Mouse (Mus musculus) thymus, postnatal 4 days (tissue): ENCODE measurements at regions not wholly inside any gene's neighbourhood (a gene's known extent, or its start where the extent isn't known, plus 50 kb on each side); places are given as distances from the start of the nearest gene placed in this dataset.
A peak's percentile ranks its signal among the peaks of the same experiment; 100 is the strongest.
"Not testable (repeated sequence)": the region's sequence is repeated elsewhere in the genome, so short reads cannot be mapped to it uniquely, and the experiment has no call there.

ENCODE experiments used
- DNase-seq: peaks from one replicate; pipeline ENCODE4 v3.0.0; 2021

DNA sequence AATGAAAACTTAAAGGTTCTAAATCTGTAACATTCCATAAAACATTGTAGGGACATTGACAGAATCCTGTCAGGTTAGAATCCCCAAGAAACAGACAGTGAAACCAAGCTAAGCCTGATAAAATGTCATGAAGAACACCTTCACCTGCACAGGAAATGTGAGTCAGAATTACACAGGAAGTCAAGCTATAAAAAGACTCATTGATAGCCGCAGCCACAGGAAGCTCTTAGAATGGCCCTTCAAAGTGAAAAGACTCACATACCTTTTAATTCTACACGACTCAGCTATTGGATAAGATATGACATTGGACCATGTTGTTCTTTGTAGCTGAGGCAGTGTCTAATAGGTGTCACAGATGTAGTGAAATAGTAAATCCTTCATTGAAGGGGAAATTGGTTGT is 55.3 kb downstream of the Spin2c start:
- DNase-seq, result no peak

GRCm38 (mm10) chrX:153927996-153928395 is 84.4 kb downstream of the Samt1 start:
- DNase-seq, result no peak

GRCm38 (mm10) chrX:153932586-153932985 is 79.9 kb downstream of the Samt1 start:
- peak; percentile 74 for DNase-seq

DNA sequence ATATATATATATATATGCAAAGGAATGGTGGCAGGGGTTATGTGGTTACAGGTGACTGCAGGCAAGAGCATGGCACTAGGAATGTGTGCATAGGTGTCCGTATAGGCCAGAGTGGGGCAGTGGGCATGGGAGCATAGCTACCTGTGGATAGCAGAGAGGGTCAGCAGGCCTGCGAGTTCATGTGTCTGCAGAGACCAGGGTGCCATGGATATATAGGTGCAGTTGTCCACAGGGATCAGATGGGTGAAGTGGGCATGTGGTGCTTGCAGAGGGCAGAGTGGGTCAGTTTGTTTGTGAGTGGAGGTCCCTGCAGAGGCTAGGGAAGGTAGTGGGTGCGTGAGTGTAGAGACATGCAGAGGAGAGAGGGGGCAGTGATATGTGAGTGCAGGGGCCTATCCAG is 76.3 kb downstream of the Samt1 start:
- no peak for DNase-seq

GRCm38 (mm10) chrX:153937346-153937745 is 75.1 kb downstream of the Samt1 start:
- DNase-seq, result no peak

- DNase-seq, result no peak
Observed at GRCm38 (mm10) chrX:153940089-153940488, 72.4 kb downstream of the Samt1 start.

GRCm38 (mm10) chrX:153941130-153941529 is 71.3 kb downstream of the Samt1 start:
- DNase-seq, result not testable (repeated sequence)
